Mouse (Mus musculus) midbrain, postnatal 0 days (tissue): ENCODE measurements around the gene Scaf1. TPM values are rescaled to one million over a fixed set of nuclear protein-coding genes. Genes with fewer than 3 reads are reported as not detected.
A peak's percentile ranks its signal among the peaks of the same experiment; 100 is the strongest.

ENCODE experiments used
- ATAC-seq: fragments of 200-750 bp; cut with Nextera tagmentation; 2 replicates; pipeline ENCODE4 v1.8.0; 2017; ENCODE audit warnings: moderate number of reproducible peaks, mild to moderate bottlenecking, moderate TSS enrichment, moderate library complexity; ENCODE audit not compliant: low FRiP score
- DNase-seq: peaks from one replicate; pipeline ENCODE4 v3.0.0-alpha.2; 2015; ENCODE audit warnings: low spot score
- H3K27ac ChIP-seq: fragments of 300-500 bp; sonication (generic); 2 replicates; pipeline ENCODE4 v1.5.1; 2014; ENCODE audit warnings: low read depth, mild to moderate bottlenecking, low read length, mixed read lengths
- H3K27me3 ChIP-seq: fragments of 300-500 bp; sonication (generic); 2 replicates; pipeline ENCODE4 v1.6.1; 2014; ENCODE audit warnings: low read length, control low read depth, mixed read lengths; ENCODE audit not compliant: insufficient read depth
- H3K36me3 ChIP-seq: fragments of 300-500 bp; sonication (generic); 2 replicates; pipeline ENCODE4 v1.6.1; 2014; ENCODE audit warnings: low read length, control low read depth, mixed read lengths; ENCODE audit not compliant: insufficient read depth
- H3K4me1 ChIP-seq: fragments of 300-500 bp; sonication (generic); 2 replicates; pipeline ENCODE4 v1.6.1; 2014; ENCODE audit warnings: mild to moderate bottlenecking, control low read depth, antibody characterized with exemption, low read length, mixed read lengths; ENCODE audit not compliant: insufficient read depth
- H3K4me2 ChIP-seq: fragments of 300-500 bp; sonication (generic); 2 replicates; pipeline ENCODE4 v1.6.1; 2014; ENCODE audit warnings: low read depth, mild to moderate bottlenecking, low read length, mixed read lengths; ENCODE audit not compliant: poor library complexity, severe bottlenecking
- H3K4me3 ChIP-seq: fragments of 300-500 bp; sonication (generic); 2 replicates; pipeline ENCODE4 v1.5.1; 2014; ENCODE audit warnings: low read depth, mild to moderate bottlenecking, low read length, moderate library complexity
- H3K9ac ChIP-seq: fragments of 300-500 bp; sonication (generic); replicated peaks from 2 replicates; pipeline ENCODE4 v1.6.1; 2014; ENCODE audit warnings: mild to moderate bottlenecking, low read length, moderate library complexity, mixed read lengths; ENCODE audit not compliant: poor library complexity, severe bottlenecking
- H3K9me3 ChIP-seq: fragments of 300-500 bp; sonication (generic); 2 replicates; pipeline ENCODE4 v1.6.1; 2016; ENCODE audit warnings: low read length, control low read depth
- CTCF ChIP-seq: IDR thresholded peaks from 2 replicates; pipeline ENCODE4 v1.5.1; 2016; ENCODE audit warnings: antibody characterized with exemption, mild to moderate bottlenecking
- WGBS: fragments of 180-500 bp; shearing (Covaris S2); extraction: QIAGEN DNeasy Blood & Tissue Kit; methylation state at CpG from one replicate; pipeline ENCODE4 v1.1.7; 2014; 5-methylcytosine and 5-hydroxymethylcytosine counted together
- polyA plus RNA-seq: library from polyadenylated mRNA; unstranded; fragments of >200 nt; fragmentation: Nextera tagmentation; extraction: Ambion mirVana; gene quantifications from 2 replicates; pipeline ENCODE4 v1.2.1, GENCODE M21; 2015
- total RNA-seq: library from RNA; depleted of rRNA; stranded (reverse); fragments of >200 nt; gene quantifications from 2 replicates; pipeline ENCODE4 v1.2.3, GENCODE M21; 2014

Gene Scaf1
- total and polyA plus RNA-seq, 2 experiments from 2014 or later = 53.3 to 90.9 TPM

GRCm38 (mm10) chr7:45052181-45052861 lies 36.2 kb upstream of the Scaf1 start:
- under 1% methylated on average over 31 of the region's 38 CpGs for WGBS
- no peaks in the 10 kb centered on the region for H3K9me3 ChIP-seq

GRCm38 (mm10) chr7:45051601-45051974 lies 35.4 kb upstream of the Scaf1 start:
- DNase-seq = no peak
- peaks cover 4% of the 10 kb centered on the region; the same call in 1 of the 2 replicates for H3K4me1 ChIP-seq
- WGBS = 5% methylated on average over 13 of the region's 13 CpGs

More at GRCm38 (mm10) chr7:45052181-45052861, 36.2 kb upstream of the Scaf1 start:
- no peak for ATAC-seq
- no peak for DNase-seq
- H3K4me2 ChIP-seq = peak overlapping the region; percentile 93
- peaks cover 4% of the 10 kb centered on the region; the same call in 1 of the 2 replicates for H3K4me1 ChIP-seq
- H3K27ac ChIP-seq = peak overlapping the region; percentile 99
- H3K36me3 ChIP-seq = peaks cover 29% of the 10 kb centered on the region
- no peak for TF ChIP-seq CTCF
- peak overlapping the region; percentile 81 for H3K4me3 ChIP-seq
- no peaks in the 10 kb centered on the region for H3K27me3 ChIP-seq
- peak overlapping the region; percentile 96 for H3K9ac ChIP-seq

DNA sequence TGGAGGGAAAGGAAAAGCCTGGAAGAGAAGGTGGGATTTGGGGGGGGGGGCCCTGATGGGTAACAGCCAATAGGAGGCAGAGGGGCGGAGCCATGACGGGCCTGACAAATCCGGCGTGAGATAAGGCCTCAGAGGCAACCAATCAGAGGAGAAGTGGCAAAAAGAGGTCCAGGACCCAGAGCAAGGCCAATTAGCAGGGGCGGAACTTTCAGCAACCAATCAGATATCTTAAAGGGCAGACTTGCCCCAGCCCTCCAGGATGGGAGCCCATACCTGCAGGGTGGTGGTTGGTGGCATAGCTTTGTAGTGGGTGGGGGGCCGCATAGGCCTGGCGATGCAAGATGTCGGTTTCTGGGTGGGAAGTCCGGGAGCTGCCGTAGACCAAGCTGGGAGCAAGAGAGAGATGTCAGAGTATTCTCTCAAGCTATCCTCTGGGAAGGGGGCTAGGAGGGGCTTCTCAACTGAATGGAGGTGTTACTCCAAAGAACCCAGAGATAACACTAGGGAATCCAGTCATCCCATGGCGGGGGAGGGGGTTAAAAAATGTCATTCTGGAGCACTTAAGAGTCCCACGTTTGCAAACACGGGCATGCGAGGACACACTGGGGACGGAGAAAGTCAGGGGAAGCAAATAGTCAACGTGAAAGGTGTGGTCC lies 34.9 kb upstream of the Scaf1 start:
- Histone ChIP-seq H3K27me3 (no peaks in the 10 kb centered on the region), H3K4me3 (peak overlapping the region; percentile 81), H3K36me3 (peaks cover 42% of the 10 kb centered on the region), H3K9me3 (no peaks in the 10 kb centered on the region), H3K4me1 (peaks cover 4% of the 10 kb centered on the region; the same call in 1 of the 2 replicates), H3K4me2 (peak overlapping the region; percentile 93), H3K27ac (peak overlapping the region; percentile 99), H3K9ac (peak overlapping the region; percentile 96)
- 6% methylated on average over 16 of the region's 16 CpGs for WGBS
- peak; percentile 97 for DNase-seq
- peak; percentile 66 for ATAC-seq
- TF ChIP-seq CTCF = no peak

More at GRCm38 (mm10) chr7:45051601-45051974, 35.4 kb upstream of the Scaf1 start:
- Histone ChIP-seq H3K9me3 (no peaks in the 10 kb centered on the region), H3K36me3 (peaks cover 36% of the 10 kb centered on the region), H3K27ac (peak overlapping the region; percentile 99), H3K9ac (peak overlapping the region; percentile 96), H3K4me3 (peak overlapping the region; percentile 81), H3K4me2 (peak overlapping the region; percentile 93), H3K27me3 (no peaks in the 10 kb centered on the region)
- no peak for ATAC-seq
- TF ChIP-seq CTCF = no peak

GRCm38 (mm10) chr7:45048923-45049657 lies 32.9 kb upstream of the Scaf1 start:
- H3K27me3 ChIP-seq = no peaks in the 10 kb centered on the region
- 92% methylated on average over 23 of the region's 23 CpGs for WGBS
- no peaks in the 10 kb centered on the region for H3K9me3 ChIP-seq
- H3K36me3 ChIP-seq = peaks cover 53% of the 10 kb centered on the region
- 0 out of 2 replicates have a peak, but pooled peaks cover 4% of the 10 kb centered on the region for H3K4me1 ChIP-seq
- H3K4me3 ChIP-seq = no peak overlapping the region
- H3K9ac ChIP-seq = no peak overlapping the region
- DNase-seq (no peak), ATAC-seq (no peak)
- no peak overlapping the region for H3K27ac ChIP-seq
- TF ChIP-seq CTCF = no peak
- no peak overlapping the region for H3K4me2 ChIP-seq

GRCm38 (mm10) chr7:45048001-45048890 lies 32.1 kb upstream of the Scaf1 start:
- Histone ChIP-seq H3K9ac (no peak overlapping the region), H3K4me2 (no peak overlapping the region), H3K4me3 (no peak overlapping the region), H3K4me1 (0 out of 2 replicates have a peak, but pooled peaks cover 4% of the 10 kb centered on the region), H3K27ac (no peak overlapping the region), H3K9me3 (no peaks in the 10 kb centered on the region), H3K27me3 (no peaks in the 10 kb centered on the region), H3K36me3 (peaks cover 60% of the 10 kb centered on the region)
- no peak; the same call in 1 of the 2 replicates for TF ChIP-seq CTCF
- no peak for ATAC-seq
- 90% methylated on average over 38 of the region's 38 CpGs for WGBS
- no peak for DNase-seq
